Mouse (Mus musculus) c-Kit-positive CD71-negative TER-119-negative erythroid progenitor cells, embryonic 14.5 days (primary cell): Measurements from ENCODE around the gene Alg9.

ENCODE experiments used
- DNase-seq: peaks from one replicate; pipeline ENCODE4 v3.0.0-alpha.2; 2013; ENCODE audit warnings: low read depth

Gene Alg9

GRCm38 (mm10) chr9:50852634-50853349 is 78.0 kb downstream of the Alg9 start:
- DNase-seq, result no peak

GRCm38 (mm10) chr9:50854376-50854775 is 79.6 kb downstream of the Alg9 start:
- DNase-seq, result no peak

GRCm38 (mm10) chr9:50855133-50855766 is 80.4 kb downstream of the Alg9 start:
- no peak for DNase-seq

GRCm38 (mm10) chr9:50855780-50856179 is 81.0 kb downstream of the Alg9 start:
- DNase-seq, result no peak

- peak; percentile 77 for DNase-seq
Observed at GRCm38 (mm10) chr9:50856341-50857081, 81.7 kb downstream of the Alg9 start.

GRCm38 (mm10) chr9:50857082-50857641 is 82.3 kb downstream of the Alg9 start:
- no peak for DNase-seq

GRCm38 (mm10) chr9:50858681-50859080 is 83.9 kb downstream of the Alg9 start:
- no peak for DNase-seq

- DNase-seq, result no peak
Observed at GRCm38 (mm10) chr9:50861119-50861839, 86.5 kb downstream of the Alg9 start.

GRCm38 (mm10) chr9:50863824-50864223 is 89.0 kb downstream of the Alg9 start:
- no peak for DNase-seq

- no peak for DNase-seq
Observed at GRCm38 (mm10) chr9:50864877-50865276, 90.1 kb downstream of the Alg9 start.

- DNase-seq, result no peak
Observed at GRCm38 (mm10) chr9:50865803-50866202, 91.0 kb downstream of the Alg9 start.

- no peak for DNase-seq
Observed at GRCm38 (mm10) chr9:50867015-50867414, 92.2 kb downstream of the Alg9 start.

- DNase-seq, result no peak
Observed at GRCm38 (mm10) chr9:50868182-50868581, 93.4 kb downstream of the Alg9 start.

- DNase-seq, result no peak
Observed at GRCm38 (mm10) chr9:50873210-50873609, 98.4 kb downstream of the Alg9 start.

- no peak for DNase-seq
Observed at GRCm38 (mm10) chr9:50874031-50874430, 99.2 kb downstream of the Alg9 start.

GRCm38 (mm10) chr9:50875470-50875869 is 100.7 kb downstream of the Alg9 start:
- no peak for DNase-seq

GRCm38 (mm10) chr9:50876287-50876686 is 101.5 kb downstream of the Alg9 start:
- DNase-seq, result no peak

GRCm38 (mm10) chr9:50877431-50877830 is 102.6 kb downstream of the Alg9 start:
- DNase-seq, result no peak

- DNase-seq, result no peak
Observed at GRCm38 (mm10) chr9:50882183-50882582, 107.4 kb downstream of the Alg9 start.

- DNase-seq, result no peak
Observed at GRCm38 (mm10) chr9:50884093-50884492, 109.3 kb downstream of the Alg9 start.

- no peak for DNase-seq
Observed at GRCm38 (mm10) chr9:50884741-50885599, 110.2 kb downstream of the Alg9 start.
